Mouse (Mus musculus) retina, postnatal 1 day (tissue): ENCODE results near the gene Fdx1.

Experiments used
- DNase-seq: peaks from one replicate; pipeline ENCODE4 v3.0.0-alpha.2; 2012

Gene Fdx1

DNA sequence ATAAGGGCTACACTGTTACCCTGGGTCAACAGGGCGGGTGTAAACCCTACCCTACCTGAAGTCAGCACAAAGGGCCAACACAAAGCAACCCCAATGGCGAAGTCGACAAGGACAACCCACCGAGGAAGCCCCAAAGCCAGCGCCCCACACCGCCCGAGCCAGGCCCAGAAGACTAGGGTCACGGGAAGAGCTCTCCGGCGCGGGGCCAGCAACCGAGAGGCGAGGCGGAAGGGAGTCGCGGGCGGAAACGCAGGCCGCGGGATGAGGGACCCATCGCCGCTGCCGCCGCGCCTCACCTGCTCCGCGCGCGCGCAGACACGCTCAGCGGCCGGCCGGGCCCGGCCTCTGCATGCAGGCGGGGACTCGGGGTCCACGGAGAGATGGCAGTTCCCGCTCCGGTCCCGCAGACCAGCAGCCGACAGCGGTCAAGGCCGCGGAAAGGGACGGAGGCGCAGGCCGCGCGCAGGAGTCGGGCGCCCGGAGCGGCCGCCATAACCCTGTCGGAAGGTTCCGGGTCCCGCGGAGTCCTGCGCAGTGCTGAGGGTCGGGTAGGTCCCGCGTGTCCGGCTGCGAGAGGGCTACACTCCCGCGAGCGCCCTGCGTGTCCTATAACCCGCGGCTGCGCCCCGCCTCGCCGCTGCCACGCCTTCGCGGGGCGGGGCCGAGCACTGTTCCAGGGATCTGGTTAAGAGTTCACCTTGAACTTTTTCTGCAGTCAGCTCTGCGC is at the start of gene Fdx1:
Gene Fdx1 (minus strand): TSS at position 582 of the 727 bp plus-strand sequence.
- DNase-seq: peak; percentile 84

DNA sequence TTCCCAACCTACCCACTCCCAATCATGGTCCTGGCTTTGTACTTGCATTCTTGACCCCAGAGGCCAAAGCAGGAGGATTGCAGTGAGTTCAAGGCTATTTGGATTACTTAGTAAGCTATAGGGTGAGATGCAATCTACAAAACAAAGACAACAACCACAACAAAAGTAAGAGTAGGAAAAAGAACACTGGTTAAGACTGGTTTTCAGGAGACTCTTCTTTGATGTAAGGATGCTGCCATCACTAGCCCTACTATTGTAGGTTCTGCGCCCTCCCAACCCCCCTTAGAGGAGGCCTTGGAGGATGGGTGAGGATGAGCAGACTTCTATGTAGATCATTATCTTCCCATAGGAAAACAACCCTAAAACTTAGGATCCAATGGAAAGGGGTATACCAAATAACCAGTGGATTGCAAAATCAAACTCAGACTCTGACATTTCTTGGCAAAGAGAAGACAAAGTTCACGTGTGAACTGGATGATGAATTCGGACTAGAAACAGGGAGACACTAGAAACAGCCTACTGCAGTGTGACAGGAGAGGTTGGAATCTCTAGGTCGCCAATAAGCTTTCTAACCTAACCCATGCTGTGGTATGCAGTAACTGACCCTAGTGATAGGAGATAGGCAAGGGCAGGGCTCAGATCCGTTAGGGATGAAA is 49.6 kb upstream of the Fdx1 start:
- DNase-seq: no peak

DNA sequence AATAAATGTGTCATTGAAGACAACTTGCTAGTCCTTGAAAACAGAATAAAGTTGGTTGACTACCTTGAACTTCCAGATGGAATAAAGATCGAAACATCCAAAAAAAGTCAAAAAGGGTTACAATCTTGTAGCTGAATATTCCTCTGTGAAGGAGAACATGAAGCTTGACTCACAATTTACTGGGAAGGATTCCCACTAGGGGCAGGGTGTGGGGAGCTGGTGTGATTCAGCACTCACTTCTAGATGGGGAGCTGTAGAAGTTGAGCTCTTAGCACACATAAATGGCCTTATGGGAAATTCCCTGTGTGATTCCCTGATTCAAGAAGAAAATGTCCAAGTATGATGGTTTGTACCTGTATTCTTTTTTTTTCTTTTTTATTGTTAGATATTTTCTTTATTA is 49.0 kb upstream of the Fdx1 start:
- DNase-seq: no peak

DNA sequence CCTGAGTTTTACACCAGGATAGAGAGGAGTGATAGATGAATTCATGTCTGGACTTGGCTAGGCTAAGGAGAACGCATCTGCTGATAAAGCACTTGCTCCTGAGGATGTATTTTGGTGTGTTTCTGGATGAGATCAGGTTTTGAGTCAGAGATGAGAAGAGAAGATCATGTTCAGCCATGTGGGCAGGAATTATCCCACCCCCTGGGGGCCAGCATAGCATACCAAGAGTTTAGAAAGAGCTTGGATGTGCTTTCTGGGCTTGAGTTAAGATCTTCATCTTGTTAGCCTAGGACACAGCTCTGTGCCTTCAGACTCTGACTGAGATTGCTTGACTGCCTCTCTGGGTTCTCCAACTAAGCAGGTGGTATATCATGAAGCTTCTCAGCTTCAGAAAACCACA is 45.2 kb upstream of the Fdx1 start:
- DNase-seq: no peak

DNA sequence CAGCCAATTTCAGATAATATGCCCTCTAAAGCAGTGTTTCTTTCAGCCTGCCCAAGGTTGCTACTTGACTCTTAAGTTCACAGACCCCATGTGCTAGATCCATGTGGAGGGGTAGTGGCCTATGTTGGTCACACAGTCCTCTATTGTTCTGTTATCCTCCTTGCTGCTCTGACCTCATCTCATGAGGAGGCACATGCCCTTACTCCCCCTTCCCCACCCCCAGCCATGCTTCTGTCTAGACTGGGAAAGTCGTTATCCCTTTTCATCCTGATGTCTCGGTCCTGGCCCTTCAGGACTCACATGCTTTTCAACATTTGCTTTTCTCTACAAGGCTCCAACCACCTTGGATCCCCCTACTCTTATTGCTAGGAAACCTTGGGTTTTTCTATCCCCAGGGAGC is 44.0 kb upstream of the Fdx1 start:
- peak; percentile 10 for DNase-seq

DNA sequence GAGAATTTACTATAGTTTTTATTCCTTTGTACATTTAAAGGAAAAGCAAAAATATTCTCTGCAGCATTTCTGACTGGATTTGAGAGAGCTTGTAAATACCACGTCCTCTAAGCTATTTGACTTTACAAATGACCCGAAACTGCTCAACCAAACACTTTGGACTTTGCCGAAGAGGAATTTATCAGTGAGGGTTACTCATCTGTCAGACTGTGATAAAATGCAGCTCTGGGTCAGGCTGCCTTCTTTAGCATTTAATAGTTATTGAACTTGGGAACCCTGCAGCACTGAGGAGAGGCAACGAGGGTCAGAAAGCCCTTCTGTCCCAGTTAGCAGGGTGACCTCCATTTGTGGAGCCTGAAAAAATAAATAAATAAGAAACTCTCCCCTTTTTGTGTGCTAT is 40.1 kb upstream of the Fdx1 start:
- DNase-seq: no peak

DNA sequence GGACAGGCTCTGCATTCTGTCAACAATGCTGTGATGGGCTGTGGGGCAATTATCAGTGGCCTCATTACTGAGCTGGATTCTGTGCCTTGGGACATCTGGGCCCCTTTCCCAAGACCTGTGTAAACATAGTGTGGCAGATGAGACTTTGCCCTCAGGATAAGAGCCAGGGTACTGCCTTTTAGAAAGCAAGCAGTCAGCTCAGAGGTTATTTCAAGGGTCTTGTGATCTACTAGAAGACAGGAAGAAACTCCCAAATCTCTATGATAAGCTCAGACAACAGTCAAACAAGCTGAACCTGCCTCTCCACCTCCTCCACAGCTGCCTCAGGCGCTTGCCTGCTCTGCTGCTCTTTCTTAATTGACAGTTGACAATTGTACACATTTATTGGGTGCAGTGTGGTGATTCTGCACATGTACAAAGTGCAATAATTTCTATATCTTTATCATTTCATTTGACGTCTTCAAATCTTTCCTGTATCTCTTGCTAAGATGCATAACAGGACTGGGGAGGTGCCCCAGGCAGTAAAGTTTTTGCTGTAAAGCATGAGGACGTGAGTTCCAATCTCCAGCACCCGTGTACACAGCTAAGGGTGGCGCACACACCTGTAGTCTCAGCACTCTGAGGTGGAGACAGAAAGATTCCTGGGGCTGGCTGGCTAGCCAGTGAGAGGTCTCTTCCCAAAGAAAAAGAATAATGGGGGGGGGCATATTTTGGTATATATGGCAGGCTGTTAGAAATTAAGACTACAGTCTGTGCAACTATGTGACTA is 32.2 kb upstream of the Fdx1 start:
- DNase-seq: peak; percentile 81

DNA sequence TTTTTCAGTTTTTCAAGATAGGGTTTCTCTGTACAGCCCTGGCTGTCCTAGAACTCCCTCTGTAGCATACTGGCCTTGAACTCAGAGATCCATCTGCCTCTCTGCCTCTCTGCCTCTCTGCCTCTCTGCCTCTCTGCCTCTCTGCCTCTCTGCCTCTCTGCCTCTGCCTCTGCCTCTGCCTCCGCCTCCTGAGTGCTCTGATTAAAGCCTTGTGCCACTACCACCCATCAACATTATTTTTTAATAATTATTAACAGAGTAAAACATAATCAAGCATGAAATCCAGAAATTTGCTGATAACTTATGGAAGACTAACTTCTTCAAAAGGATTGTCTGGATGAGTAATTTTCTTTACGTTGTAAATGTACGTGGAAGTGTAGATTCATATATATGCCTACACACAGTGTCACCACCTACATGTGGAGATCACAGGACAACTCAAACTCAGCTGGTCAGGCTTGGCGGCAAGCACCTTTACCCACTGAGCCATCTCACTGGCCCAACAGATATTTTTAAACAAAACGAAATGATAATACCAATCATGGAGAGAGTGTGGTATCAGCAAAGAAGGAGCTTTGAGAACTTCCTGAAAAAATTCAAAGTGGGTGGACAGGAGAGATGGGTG is 31.4 kb upstream of the Fdx1 start:
- no peak for DNase-seq

DNA sequence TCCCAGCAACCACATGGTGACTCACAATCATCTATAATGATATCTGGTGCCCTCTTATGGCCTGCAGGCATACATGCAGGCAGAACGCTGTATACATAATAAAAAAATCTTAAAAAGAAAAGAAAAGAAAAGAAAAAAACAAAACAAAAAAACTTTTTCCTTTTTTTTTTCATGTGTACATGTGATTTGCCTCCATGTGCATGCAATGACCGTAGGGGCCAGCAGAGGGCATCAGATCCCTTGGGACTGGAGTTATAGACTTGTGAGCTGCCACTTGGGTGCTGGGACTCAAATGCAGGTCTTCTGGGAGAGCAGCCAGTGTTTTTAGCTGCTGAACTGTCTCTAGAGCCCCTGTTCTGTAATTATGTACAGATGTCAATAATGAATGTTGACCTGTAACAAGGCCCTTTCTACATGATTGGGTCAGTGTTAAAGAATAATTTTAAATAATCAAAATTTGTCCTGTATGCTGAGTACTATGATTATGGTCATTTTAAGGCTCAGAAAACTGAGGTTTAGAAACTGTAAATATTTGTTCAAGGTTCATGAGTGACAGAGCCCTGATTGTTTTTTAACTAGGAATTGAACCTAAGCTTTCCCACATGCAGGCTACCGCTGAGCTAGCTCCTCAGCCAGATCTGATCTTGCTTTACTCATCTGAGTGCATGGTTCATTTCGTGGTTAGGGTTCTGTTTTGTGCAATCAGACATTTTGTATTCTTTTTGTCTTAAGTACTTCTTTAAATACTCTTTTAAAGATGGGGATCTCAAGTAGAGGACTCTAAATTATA is 30.3 kb upstream of the Fdx1 start:
- peak; percentile 32 for DNase-seq

DNA sequence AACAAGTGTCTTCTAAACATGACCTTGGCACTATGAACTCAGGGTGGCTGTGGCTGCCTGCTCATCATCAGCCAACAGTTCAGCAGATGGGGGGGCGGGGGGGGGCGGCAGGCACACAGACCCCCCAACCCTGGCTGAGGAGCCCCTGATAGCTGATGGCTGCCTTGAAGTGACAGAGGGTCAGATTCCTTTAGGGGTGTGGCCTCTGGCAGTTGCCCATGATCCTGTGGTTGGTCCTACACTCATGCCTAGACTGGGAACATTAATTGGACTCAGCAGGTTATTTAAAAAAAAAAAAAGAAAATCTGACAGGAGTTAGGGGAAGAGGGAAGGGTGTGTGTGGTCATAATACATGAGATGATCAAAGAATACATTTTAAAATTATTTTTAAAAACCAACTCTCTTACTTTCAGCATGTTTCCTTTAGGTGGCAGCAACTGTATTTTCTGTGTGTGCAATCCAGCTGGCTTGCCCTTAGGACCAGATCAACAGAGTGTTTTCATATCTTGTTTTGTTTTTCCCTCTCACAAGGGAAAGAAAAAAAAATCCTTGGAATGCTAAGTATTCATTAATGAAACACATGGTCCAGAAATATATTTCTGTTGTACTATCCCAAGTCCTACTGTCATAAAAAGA is 28.0 kb upstream of the Fdx1 start:
- no peak for DNase-seq

DNA sequence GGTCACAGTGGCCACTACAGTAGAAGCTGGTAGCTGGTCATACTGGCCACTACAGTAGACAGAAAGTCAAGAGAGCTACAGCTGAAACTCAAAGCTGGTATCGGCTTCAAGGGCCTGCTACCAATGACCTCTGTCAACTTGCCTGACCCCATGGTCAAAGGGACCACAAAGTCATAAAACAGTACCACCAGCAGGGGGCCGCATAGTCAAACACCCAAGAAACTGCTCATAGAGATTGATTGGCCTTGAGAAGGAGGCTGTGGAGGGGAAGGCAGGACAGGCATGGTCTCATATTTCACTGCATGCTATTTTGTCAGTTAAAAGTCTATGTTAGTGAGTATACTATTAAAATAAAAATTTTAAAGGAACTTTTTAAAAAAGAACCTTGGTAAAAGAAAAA is 27.5 kb upstream of the Fdx1 start:
- DNase-seq: peak; percentile 52

DNA sequence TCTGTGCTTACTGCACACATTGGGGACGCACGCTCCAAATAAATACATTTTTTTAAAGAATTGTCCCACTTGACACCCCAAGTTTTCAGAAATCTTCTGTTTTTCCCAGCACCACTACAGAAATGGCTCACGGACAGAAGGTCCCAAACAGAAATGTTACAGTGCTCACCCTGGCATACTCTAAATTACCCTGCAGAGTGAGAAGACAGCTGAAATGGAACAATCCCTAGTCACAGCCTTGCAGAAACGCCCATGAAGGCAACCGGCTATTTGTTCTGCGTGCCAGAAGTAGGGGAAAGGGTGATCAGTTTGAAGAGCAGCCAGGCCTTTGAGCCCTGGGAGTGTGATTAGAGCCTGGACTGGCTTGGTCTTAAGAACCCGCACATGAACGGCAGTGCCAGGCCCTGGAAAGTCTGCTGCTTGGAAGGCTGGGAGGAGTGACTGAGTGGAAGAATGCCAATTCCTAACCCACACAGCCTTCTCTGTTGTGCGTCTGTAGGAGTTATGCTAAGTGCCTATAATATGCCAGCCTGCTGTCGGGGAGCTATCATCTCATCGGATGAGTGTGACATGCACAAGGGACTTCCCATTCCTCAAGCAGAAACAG is 22.2 kb upstream of the Fdx1 start:
- no peak for DNase-seq

DNA sequence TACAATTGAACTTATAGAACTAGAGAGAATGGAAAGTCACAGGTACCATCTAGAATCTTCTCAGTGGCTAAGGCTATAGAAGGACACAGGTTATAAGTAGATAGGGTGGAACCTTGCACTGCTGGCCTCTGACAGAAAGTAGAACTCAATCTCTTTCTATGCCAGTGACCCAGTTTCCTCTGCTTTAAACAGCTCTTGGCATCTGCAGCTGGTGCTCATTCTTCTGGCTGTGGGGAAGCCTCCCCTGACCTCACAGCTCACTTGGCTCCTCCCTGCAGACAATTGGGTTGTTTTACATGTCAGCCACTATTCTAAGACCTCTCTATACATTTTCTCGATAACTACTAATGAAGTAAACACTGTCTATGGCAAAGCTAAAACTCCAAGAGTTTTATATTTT is 17.8 kb upstream of the Fdx1 start:
- DNase-seq: peak; percentile 64

DNA sequence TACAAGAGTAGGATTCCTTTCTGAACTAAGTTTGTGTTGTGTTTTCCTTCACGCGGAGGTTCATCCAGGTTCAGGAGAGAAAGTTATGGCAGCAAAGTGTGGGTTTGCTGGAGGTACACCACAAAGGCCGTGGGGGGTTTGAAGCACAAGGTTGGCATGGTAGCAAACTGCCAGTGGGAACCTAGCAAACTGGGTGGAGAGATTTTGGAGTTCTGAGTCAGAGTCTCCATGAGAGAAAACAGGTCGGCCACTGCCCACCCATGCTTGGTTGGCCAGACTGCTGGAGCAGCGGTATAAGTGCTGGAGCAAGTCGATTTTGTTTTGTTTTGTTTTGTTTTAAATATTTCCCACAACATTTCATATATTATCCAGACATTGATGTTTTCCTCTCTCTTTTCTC is 15.9 kb upstream of the Fdx1 start:
- no peak for DNase-seq

DNA sequence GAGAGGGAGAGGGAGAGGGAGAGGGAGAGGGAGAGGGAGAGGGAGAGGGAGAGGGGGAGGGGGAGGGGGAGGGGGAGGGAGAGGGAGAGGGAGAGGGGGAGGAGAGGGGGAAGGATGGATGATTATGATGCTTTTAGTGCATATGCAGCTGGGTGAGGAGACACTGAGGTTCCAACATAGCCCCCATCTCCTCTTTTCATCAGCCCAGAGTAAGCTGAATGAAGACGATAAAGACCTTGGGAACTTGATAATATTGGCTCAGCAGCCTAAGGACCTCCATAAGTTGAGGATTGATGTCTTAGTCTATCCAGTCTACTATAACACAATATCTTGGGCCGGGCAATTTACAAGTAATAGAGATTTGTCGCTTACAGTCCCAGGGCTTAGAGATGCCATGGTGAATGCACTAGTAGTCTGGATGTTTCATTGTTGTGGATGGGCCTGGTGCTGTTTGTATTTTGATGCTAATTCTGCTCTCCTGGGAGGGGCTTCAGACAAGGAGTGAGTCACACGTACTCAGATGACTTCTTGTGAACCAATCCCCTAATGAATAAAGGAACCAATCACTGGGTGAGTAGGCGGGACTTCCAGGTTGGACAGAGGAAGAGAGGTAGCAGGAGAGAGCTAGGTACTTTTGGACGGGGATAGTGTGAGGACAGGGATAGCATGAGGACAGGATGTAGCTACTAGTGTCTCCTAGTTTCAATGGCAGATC is 15.3 kb upstream of the Fdx1 start:
- no peak for DNase-seq

DNA sequence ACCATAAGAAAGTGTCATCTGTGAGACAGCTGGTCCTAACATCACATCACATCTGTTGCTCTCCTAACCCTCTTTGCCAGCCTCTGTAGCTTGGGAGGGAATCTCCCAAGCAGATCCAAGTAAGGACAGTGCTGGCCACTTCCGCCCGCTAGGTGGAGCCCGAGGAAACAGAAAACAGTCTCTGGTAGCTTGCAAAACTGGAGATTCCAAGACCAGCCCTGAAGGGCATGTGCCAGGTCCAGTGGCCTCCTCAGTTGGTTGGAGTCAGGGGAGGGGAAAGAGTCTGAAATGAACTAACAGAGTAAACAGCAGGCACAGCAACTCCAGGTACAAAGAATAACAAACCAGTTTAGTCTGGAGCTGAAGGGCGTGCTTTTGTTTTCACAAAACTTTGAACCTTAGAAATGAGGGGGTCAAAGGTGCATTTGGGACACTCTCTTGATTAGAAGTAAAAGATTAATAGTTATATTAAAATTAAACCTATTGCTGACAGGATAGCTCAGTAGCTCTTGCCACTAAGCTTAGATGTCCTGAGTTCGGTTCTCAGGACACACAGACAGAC is 14.2 kb upstream of the Fdx1 start:
- peak; percentile 89 for DNase-seq

DNA sequence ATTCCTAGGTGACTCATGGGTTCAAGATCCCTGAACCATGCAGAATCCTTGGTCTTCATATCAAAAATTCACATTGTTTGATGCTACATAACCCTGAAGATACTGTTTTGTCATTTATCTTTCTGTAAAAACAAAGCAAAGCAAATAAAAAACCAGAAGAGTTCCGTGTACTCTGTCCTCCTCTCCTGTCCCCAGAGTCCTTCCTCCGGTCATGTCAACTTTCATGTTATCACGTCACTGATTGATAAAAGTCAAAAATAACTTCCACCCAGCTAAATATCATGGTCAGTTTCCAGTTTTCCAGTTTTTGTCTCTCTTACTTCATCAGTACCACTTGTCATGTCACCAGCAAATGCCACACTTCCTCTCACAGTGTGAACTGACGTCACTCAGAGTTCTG is 11.5 kb upstream of the Fdx1 start:
- DNase-seq: no peak

DNA sequence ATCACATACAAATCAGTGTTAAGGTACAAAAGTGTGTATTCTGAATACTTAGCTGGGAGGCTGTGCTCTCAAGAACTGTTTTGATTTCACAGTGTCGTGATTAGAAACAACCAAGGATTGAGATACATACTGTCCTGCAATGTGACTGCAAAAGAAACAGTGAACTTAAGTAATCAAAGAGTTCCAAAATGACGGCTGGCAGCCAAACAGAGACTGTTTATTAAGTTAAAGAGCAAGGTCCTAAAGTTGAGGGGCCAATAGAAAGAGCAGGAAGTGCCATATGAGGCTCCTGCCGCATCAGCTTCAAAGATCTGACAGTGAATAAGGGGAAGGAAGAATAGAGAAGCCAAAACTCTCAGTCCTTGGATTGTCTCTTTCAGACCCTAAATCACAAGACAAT is 10.5 kb upstream of the Fdx1 start:
- DNase-seq: no peak

DNA sequence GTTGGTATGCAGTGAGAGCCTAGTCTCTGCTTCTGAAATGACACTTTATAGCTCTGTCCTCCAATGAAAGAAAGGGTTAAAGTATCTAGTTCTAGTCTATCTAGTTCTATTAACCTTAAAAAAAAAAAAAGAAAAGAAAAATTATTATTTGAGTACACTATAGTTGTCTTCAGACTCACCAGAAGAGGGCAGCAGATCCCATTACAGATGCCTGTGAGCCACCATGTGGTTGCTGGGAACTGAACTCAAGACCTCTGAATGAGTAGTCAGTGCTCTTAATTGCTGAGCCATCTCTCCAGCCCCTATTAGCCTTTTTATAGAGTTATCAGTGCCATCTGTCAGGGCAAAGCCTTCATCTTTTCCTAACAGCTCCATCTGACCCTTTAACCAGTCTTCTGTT is 3.0 kb upstream of the Fdx1 start:
- no peak for DNase-seq

DNA sequence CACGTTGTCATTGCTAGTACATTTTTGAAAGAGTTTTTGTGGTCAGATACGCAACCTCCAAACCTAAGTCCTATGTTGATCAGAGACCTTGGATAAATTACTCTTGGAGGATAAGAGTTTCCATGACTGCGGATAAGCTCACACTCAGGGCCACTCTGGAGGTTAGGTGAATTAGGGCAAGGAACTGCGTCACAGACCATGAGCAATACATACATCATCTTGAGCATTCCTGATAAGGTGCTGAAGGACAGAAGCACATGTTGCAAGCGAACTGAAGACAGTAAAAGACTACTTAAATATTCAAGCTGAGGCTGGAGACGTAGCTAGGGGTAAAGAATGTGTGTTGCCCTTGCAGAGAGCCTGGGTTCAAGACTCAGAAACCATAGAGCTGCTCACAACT is 754 bp upstream of the Fdx1 start:
- no peak for DNase-seq
